Mouse (Mus musculus) right cerebral cortex, postnatal 25 days (tissue): Measurements from ENCODE around the gene Ksr2.
A peak's percentile ranks its signal among the peaks of the same experiment; 100 is the strongest.
"Not testable (repeated sequence)": the region's sequence is repeated elsewhere in the genome, so short reads cannot be mapped to it uniquely, and the experiment has no call there.

Experiments
- DNase-seq: peaks from one replicate; pipeline ENCODE4 v3.0.0; 2022

The Ksr2 gene

GRCm38 (mm10) chr5:117413507-117414501, at the start of gene Ksr2:
TSS of gene Ksr2 (plus strand) at chr5:117414000.
- peak; percentile 86 for DNase-seq

GRCm38 (mm10) chr5:117364821-117365220, 49.0 kb upstream of the Ksr2 start:
- no peak for DNase-seq

GRCm38 (mm10) chr5:117365904-117366561, 47.8 kb upstream of the Ksr2 start:
- DNase-seq = no peak

- DNase-seq = no peak
Observed at GRCm38 (mm10) chr5:117367206-117367605, 46.6 kb upstream of the Ksr2 start.

- no peak for DNase-seq
Observed at GRCm38 (mm10) chr5:117370592-117370991, 43.2 kb upstream of the Ksr2 start.

GRCm38 (mm10) chr5:117373418-117373817, 40.4 kb upstream of the Ksr2 start:
- DNase-seq = no peak

- peak; percentile 23 for DNase-seq
Observed at GRCm38 (mm10) chr5:117374372-117375049, 39.3 kb upstream of the Ksr2 start.

GRCm38 (mm10) chr5:117376331-117376761, 37.5 kb upstream of the Ksr2 start:
- peak; percentile 56 for DNase-seq

GRCm38 (mm10) chr5:117377731-117378130, 36.1 kb upstream of the Ksr2 start:
- DNase-seq = not testable (repeated sequence)

GRCm38 (mm10) chr5:117380199-117380598, 33.6 kb upstream of the Ksr2 start:
- no peak for DNase-seq

GRCm38 (mm10) chr5:117381785-117382184, 32.0 kb upstream of the Ksr2 start:
- no peak for DNase-seq

- DNase-seq = no peak
Observed at GRCm38 (mm10) chr5:117383198-117383597, 30.6 kb upstream of the Ksr2 start.

GRCm38 (mm10) chr5:117388296-117388751, 25.5 kb upstream of the Ksr2 start:
- DNase-seq = no peak

- DNase-seq = peak; percentile 95
Observed at GRCm38 (mm10) chr5:117388877-117389276, 24.9 kb upstream of the Ksr2 start, which contains the start of gene Rfc5. TSS of gene Rfc5 (minus strand) at chr5:117389047.

GRCm38 (mm10) chr5:117390895-117391294, 22.9 kb upstream of the Ksr2 start:
- DNase-seq = no peak

GRCm38 (mm10) chr5:117395834-117396233, 18.0 kb upstream of the Ksr2 start:
- DNase-seq = no peak

GRCm38 (mm10) chr5:117396596-117397014, 17.2 kb upstream of the Ksr2 start:
- DNase-seq = no peak

GRCm38 (mm10) chr5:117397371-117397770, 16.4 kb upstream of the Ksr2 start:
- no peak for DNase-seq

- DNase-seq = no peak
Observed at GRCm38 (mm10) chr5:117398007-117398550, 15.7 kb upstream of the Ksr2 start.

- no peak for DNase-seq
Observed at GRCm38 (mm10) chr5:117399281-117399680, 14.5 kb upstream of the Ksr2 start.

GRCm38 (mm10) chr5:117403609-117404008, 10.2 kb upstream of the Ksr2 start:
- no peak for DNase-seq

- DNase-seq = not testable (repeated sequence)
Observed at GRCm38 (mm10) chr5:117404671-117405070, 9.1 kb upstream of the Ksr2 start.

GRCm38 (mm10) chr5:117408216-117408615, 5.6 kb upstream of the Ksr2 start:
- DNase-seq = no peak
